Mouse (Mus musculus) frontal cortex, postnatal 25 days (tissue): ENCODE results near the gene Rhobtb3.

ENCODE experiments used
- DNase-seq, 2 experiments: peaks; one replicate each; pipeline ENCODE4 v3.0.0; 2022; ENCODE audit warnings: low spot score in 2 of 2

Rhobtb3 gene

GRCm38 (mm10) chr13:75943189-75944043, at the start of gene Rhobtb3:
Gene Rhobtb3, minus strand, starts transcription at chr13:75943925.
- DNase-seq, result peak; percentile 53 to 58

DNA sequence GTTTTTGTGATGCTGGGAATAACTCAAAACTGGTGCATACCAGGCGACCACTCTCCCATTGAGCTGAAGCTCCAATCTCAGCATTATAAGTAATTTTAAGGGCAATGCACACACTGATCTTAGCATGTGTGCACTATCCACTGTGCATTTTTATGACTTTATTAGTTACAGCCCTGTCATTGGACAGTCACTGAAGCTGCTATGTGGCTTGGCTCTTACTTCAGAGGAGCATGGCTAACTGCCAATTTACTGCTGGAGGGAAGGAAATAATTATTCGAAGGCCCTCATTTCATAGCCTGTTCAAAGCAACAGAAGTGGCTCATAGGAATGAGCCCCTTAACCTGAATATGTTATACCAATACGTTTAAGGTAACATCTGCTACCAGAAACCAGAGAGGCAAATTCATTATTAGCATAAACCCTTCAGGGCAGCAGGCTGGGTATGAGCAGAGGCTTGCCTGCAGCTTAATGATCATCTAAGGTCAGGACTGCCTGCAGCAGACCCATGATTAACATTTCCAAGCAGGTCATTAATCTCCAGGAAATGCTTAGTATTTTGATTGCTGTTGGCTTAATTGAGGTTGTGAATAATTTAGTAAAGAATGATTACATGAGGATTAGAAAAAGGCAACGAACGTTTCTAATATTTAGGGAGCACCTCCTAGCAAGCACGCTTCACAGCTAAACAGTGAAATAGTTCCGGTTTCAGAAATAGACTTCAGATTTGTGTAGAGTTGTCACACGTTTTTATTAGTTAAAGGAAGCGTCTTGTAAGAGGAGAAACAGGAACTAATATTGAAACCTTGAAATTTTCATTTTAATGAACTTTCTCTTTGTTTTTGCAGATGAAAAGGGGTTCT, 48.7 kb upstream of the Rhobtb3 start:
- DNase-seq, result no peak

- no peak for DNase-seq
Observed at GRCm38 (mm10) chr13:75988096-75988495, 44.4 kb upstream of the Rhobtb3 start.

- DNase-seq, result no peak
Observed at GRCm38 (mm10) chr13:75981901-75982300, 38.2 kb upstream of the Rhobtb3 start.

GRCm38 (mm10) chr13:75976649-75977048, 32.9 kb upstream of the Rhobtb3 start:
- no peak for DNase-seq

GRCm38 (mm10) chr13:75976218-75976617, 32.5 kb upstream of the Rhobtb3 start:
- no peak for DNase-seq

DNA sequence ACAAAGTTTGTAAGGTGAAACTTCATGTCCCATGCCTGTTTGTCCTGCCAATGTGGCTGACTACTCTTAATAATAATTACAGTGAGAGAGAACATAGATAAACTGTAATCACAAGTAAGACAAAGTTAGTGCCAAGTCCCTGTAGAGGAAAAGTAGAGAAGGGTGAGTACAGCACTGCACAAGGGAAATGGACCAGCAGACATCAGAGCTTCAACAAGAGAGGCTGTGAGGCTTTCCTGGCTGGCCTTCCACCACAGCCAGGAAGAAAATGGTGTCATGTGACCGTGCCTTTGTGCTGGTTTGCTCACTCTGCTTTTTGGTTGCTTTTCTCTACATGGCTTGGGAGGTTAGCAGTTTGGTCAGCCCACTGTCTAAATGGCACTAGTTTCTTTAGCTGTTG, 31.9 kb upstream of the Rhobtb3 start:
- no peak for DNase-seq

DNA sequence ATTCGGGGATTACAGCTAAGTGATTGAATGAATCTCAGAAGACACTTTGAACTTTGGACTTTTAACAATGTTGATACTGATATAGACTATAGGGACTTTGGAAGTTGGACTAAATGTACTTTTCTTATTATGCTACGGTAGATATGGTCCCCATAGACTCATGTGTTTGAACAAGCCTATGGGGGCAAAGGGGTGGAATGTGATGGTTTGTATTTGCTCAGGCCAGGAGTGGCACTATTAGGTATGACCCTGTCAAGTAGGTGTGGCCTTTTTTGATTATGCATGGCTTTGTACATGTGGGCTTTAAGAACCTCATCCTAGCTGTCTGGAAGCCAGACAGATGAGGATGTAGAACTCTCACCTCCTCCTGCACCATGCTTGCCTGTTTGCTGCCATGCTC, 30.8 kb upstream of the Rhobtb3 start:
- DNase-seq, result no peak

- DNase-seq, result no peak
Observed at GRCm38 (mm10) chr13:75966850-75967249, 23.1 kb upstream of the Rhobtb3 start, which contains the start of gene Spata9. Gene Spata9, plus strand, starts transcription at chr13:75967150.

GRCm38 (mm10) chr13:75955357-75955992, 11.8 kb upstream of the Rhobtb3 start:
- no peak for DNase-seq

DNA sequence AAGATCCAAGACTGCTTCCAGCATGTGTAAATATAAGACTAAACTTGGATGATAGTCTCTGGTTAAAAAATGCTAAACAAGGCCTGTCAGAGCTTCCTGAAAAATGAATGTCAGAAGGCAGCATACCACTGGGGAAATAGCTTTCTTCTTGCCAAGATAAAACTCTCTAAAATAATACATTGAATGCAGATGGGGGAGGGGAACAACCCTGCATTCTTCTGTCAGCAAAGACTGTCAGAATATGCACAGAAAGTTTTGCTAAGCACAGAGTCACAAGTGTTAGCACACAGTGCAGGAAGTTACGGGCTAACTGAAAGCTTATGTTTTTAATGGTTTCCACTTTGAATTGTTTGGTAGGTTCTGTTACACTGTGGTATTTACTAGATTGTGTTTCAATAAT, 6.6 kb upstream of the Rhobtb3 start:
- DNase-seq, result no peak

DNA sequence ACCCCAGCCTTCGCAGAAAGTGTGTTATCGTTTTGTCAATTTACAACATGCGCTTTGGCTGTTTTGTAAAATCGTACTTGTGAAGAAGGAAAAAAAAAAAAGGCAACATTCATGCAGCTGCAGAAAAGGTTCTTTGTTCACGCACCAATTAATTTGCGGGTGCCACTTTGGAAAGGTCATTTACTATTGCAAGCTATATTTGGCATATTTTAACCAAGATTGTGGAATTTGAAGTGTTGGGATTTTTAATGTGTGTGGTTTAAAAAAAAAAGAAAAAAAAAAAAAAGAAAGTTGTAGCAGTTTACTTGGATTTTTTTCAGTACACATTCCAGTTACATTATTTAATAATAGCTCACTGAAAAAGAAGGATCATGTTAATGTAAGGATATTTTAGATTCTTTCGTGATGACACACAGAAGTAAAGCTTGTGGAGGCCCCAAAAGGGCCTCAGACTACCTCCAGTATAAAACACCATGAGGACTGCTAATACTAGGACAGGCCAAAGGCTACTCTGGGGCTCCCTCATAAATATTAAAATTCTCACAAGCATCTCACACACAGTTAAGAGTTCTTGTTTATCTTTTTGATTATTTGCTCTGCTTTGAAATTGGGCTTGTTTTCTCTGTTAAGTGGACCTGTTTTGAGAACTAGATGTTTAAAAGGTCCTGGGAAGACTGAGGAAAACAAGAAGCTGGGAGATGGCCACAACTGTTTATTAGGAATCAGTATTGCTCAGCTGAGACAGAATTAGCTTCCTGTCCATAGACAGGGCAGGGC, 507 bp upstream of the Rhobtb3 start:
- no peak for DNase-seq

DNA sequence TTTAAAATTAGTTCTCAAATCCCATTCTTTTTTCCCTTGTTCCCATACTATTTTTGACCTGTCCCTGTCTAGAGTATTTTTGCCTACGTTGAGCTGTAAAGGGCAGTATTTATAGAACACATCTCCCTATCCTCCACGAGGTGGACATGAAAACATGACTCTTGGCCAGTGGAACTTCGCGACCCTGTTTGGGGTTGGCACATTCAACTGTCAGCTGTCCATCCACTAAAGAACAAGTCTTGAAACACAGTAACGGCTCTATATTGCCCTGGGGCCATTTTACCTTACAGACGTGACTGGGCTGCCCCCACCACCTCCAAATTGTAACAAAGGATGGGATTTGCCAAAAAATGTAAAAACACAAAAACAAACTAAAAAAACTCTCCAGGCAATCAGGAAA, 994 bp downstream of the Rhobtb3 start:
- DNase-seq, result no peak

- DNase-seq, result no peak
Observed at GRCm38 (mm10) chr13:75941518-75942295, 2.0 kb downstream of the Rhobtb3 start.

- no peak for DNase-seq
Observed at GRCm38 (mm10) chr13:75940791-75941517, 2.8 kb downstream of the Rhobtb3 start.

DNA sequence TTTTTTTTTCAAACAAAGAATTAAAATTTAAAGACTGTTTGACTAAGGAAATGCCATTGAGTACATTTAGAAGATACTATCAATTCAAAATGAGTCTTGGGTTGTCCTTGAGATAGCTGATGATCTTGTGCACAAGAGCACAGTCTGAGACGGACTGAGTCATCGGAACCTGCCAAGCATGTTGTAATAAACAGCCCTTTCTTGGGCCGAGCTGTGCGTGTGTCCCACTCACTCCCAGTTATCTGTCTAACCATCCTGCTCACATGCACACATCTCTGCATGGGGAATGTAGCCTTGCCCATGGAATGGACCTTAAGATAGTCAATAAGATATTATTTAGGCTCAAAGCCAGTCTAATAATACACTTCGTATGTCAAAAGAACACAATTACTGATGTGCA, 4.9 kb downstream of the Rhobtb3 start:
- no peak for DNase-seq

DNA sequence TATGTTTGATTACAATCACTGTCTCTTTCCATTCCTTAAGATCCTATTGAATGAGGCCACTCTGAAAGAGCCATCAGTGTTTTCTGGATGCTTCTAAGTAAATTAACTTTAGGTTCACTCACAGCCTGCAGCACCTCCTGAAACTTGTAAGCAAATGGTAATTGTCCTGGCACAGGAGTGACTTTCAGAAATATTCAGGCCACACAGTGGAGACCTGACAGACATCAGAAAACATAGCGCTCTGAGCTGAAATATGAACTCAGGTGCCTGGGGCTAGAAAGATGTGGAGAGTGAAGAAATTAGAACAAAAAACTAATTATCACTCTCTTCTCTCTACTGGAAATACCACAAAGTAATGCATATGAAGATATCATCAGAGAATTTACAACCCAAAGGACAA, 10.4 kb downstream of the Rhobtb3 start:
- DNase-seq, result no peak

DNA sequence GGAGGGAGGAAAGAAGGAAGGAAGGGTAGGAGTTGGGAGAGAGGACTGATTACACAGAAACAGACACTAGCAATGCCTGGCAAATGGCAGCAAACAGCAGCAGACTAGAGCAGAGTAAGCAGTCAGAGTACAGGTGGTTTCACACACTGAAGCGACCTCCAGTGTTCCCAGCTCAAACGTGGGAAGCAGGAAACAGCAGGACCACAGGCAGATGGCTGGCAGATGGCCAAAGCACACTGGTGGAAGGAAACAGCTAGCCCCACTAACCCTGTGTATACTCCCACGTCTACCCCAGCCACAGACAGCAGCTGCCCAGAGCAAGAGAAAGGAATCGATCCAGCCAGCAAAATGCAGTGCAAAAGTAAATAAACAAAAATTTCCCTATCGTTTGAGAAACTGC, 12.7 kb downstream of the Rhobtb3 start:
- peak; percentile 19 to 31 for DNase-seq

- DNase-seq, result no peak
Observed at GRCm38 (mm10) chr13:75930660-75931059, 13.1 kb downstream of the Rhobtb3 start.

DNA sequence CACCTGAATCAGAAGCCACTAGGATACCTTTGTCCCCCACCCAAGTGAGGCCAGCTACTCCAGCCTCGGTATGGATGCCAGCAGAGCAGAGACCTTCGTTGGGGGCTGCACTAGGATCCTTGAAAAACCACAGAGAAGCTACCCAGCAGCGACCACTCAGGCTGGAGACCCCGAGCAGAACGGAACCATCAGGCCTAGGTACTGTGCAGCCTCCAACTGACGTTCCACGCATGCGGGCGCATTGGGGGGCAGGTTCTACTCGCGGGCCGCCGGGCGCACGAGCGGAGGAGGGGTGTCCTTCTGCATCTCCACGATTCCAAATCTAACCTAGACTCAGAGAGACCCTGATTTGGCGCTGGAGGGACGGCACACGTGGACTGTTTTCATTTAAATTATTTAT, 13.7 kb downstream of the Rhobtb3 start:
- no peak for DNase-seq
